Mouse (Mus musculus): ENCODE measurements around the gene Stard8.
"Not testable (repeated sequence)": the region's sequence is repeated elsewhere in the genome, so short reads cannot be mapped to it uniquely, and the experiment has no call there.

Gene Stard8

DNA sequence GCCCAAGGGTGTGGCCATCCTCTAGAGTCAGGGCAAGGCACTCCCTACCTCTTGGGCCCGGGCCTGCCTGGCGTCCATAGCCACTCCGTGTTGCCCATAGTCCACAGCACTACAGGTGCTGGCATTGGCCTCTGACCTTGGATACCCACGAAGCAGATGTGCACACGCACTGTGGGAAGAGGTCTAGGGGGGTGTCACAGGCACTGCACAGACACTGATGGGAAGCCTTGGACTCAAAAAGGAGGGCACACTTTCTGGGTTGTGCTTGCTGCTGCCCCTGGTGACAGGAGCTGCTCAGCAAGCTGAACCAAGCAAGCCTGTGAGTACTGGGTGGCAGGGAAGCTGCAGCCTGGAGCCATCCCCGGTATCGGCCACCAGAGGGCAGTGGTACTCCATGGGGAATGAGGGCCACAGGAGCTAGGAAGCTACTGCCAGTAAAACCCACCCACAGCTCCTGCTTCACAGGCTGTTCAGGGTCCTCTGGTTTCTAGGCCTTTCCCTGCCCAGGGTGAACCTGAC is 75.4 kb downstream of the Stard8 start:
- in situ Hi-C loops (cut with MboI; ENCODE audit: low pct_unique_long_range_greater_than_20kb in 1 of 2, low sequenced_read_pairs in 2 of 2, unreplicated experiment in 1 of 2), result loop anchor here in 1 of 2 experiments (10.0 to 25.0 kb wide), 2 partner anchors 94 to 391 kb away; no protein-coding TSS in a partner anchor

DNA sequence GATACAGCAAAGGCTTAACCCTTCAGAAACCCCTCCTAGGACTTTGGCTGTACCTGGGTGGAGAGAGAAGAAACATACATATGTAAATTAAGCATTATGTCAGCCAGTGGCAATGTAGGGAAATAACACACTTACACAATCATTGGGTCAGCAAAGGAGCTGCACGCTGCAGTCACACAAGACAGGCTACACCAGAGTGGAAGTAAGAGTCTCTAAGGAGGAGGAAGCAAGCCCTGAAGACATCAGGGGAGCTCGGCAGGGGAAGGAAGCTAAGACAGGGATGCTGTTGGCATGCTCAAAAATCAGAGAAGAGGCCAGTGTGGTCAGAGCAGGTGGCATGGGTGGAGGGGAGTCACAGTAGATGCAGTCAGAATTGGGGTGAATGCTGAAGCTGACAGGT is 89.7 kb downstream of the Stard8 start:
- in situ Hi-C loops (cut with MboI; ENCODE audit: low pct_unique_long_range_greater_than_20kb in 1 of 2, low sequenced_read_pairs in 2 of 2, unreplicated experiment in 1 of 2), result loop anchor here in 1 of 2 experiments (25.0 kb wide), 1 partner anchor 405 kb away; no protein-coding TSS in a partner anchor

DNA sequence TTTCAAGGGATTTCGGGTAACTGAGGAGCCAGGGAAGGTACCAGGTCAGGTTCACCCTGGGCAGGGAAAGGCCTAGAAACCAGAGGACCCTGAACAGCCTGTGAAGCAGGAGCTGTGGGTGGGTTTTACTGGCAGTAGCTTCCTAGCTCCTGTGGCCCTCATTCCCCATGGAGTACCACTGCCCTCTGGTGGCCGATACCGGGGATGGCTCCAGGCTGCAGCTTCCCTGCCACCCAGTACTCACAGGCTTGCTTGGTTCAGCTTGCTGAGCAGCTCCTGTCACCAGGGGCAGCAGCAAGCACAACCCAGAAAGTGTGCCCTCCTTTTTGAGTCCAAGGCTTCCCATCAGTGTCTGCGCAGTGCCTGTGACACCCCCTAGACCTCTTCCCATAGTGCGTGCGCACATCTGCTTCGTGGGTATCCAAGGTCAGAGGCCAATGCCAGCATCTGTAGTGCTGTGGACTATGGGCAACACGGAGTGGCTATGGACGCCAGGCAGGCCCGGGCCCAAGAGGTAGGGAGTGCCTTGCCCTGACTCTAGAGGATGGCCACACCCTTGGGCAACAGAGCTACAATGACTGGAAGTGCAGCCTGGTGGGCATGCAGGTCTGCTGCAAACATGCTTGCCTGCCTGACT is 108.2 kb downstream of the Stard8 start:
- in situ Hi-C loops (cut with MboI; ENCODE audit: low pct_unique_long_range_greater_than_20kb in 1 of 2, low sequenced_read_pairs in 2 of 2, unreplicated experiment in 1 of 2), result not testable (repeated sequence)

DNA sequence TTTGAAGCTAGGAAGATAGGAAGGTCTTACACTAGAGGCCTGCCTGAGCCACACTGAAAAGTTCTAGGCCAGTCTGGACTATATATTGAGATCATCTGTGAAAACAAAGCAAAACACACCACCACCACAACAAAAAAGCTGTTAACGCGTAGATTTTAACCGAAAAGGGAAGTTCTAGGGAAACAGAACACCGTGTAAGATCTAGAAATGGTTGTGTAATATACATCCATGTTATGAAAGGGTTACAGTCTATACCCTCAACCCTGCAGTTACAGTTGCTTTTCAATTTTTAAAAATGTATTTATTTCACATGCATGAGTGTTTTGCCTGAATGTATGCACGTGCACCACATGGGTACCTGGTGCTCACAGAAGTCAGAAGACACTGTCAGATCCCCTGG is 116.5 kb downstream of the Stard8 start:
- in situ Hi-C loops (cut with MboI; ENCODE audit: low pct_unique_long_range_greater_than_20kb in 1 of 2, low sequenced_read_pairs in 2 of 2, unreplicated experiment in 1 of 2), result no loop called here
